Mouse (Mus musculus): ENCODE data around the gene Map3k14. TPM values are rescaled to one million over a fixed set of nuclear protein-coding genes. Genes with fewer than 3 reads are reported as not detected.

Map3k14 gene
- polyA plus RNA-seq, 1 experiment from 2014 or later: 0.67 TPM

DNA sequence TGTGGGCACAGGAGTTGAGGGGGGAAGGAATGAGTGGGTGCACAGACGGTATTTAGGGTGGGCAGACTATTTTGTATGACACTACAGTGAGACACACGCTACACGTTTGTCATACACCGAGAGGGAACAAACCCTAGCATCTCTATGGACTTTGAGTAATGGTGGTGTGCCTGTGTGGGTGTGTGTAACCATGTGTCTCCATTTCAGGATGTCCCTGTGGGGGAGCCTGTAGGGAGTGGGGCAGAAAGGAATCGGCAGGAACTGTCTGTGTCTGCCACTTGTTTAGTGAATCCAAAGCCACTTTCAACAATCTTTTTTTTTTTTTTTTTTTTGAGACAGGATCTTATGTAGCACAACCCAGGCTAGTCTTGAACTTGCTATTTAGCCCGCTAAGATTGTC lies 61.1 kb downstream of the Map3k14 start:
- Histone ChIP-seq H3K36me3 (replicated peaks; ENCODE audit: insufficient read depth, low read length) (no peaks in the 10 kb centered on the region), H3K4me1 (ENCODE audit: insufficient read depth) (no peaks in the 10 kb centered on the region), H3K4me2 (ENCODE audit: low read depth, low read length) (no peak overlapping the region), H3K9me3 (ENCODE audit: low read length) (no peaks in the 10 kb centered on the region), H3K4me3 (ENCODE audit: low read depth, low read length) (no peak overlapping the region), H3K27ac (ENCODE audit: low read depth) (no peak overlapping the region), H3K27me3 (ENCODE audit: insufficient read depth, low read length) (no peaks in the 10 kb centered on the region), H3K9ac (replicated peaks) (no peak overlapping the region)
- WGBS (ENCODE audit: insufficient replicate concordance): 85% methylated on average over 6 of the region's 6 CpGs
- DNase-seq (no peak), ATAC-seq (no peak)
- TF ChIP-seq CTCF (IDR thresholded peaks at IDR 0.05; ENCODE audit: low read depth) (no peak), EP300 (IDR thresholded peaks at IDR 0.05; ENCODE audit: low read depth) (no peak)

DNA sequence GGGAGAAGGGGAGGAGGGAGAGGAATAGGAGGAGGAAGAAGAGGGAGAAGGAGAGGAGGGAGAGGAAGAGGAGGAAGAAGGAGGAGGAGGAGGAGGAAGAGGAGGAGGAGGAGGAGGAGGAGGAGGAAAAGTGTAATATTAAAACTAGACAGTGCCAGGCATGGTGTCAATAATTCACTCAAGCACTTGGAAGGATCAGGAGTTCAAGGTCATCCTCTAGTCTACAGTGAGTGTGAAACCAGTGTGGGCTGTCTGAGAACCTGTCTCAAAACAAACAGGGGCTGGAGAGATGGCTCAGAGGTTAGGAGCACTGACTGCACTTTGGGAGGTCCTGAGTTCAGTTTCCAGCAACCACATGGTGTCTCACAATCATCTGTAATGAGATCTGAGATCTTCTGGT lies 64.9 kb downstream of the Map3k14 start:
- Histone ChIP-seq H3K4me2 (ENCODE audit: low read depth, low read length) (no peak overlapping the region), H3K4me3 (ENCODE audit: low read depth, low read length) (no peak overlapping the region), H3K9me3 (ENCODE audit: low read length) (no peaks in the 10 kb centered on the region), H3K9ac (replicated peaks) (no peak overlapping the region), H3K27me3 (ENCODE audit: insufficient read depth, low read length) (peaks cover 25% of the 10 kb centered on the region), H3K27ac (ENCODE audit: low read depth) (no peak overlapping the region), H3K4me1 (ENCODE audit: insufficient read depth) (no peaks in the 10 kb centered on the region), H3K36me3 (replicated peaks; ENCODE audit: insufficient read depth, low read length) (no peaks in the 10 kb centered on the region)
- DNase-seq (no peak), ATAC-seq (no peak)
- no peak for TF ChIP-seq CTCF (IDR thresholded peaks at IDR 0.05; ENCODE audit: low read depth)
- TF ChIP-seq EP300 (IDR thresholded peaks at IDR 0.05; ENCODE audit: low read depth): no peak

- H3K9ac ChIP-seq (replicated peaks): no peak overlapping the region
- H3K27me3 ChIP-seq (ENCODE audit: insufficient read depth, low read length): peaks cover 28% of the 10 kb centered on the region
- no peak for DNase-seq
- H3K36me3 ChIP-seq (replicated peaks; ENCODE audit: insufficient read depth, low read length): no peaks in the 10 kb centered on the region
- no peak overlapping the region for H3K4me2 ChIP-seq (ENCODE audit: low read depth, low read length)
- no peaks in the 10 kb centered on the region for H3K9me3 ChIP-seq (ENCODE audit: low read length)
- WGBS (ENCODE audit: insufficient replicate concordance): 43% methylated on average over 6 of the region's 6 CpGs
- TF ChIP-seq EP300 (IDR thresholded peaks at IDR 0.05; ENCODE audit: low read depth) (no peak), CTCF (IDR thresholded peaks at IDR 0.05; ENCODE audit: low read depth) (no peak)
- no peak overlapping the region for H3K27ac ChIP-seq (ENCODE audit: low read depth)
- H3K4me1 ChIP-seq (ENCODE audit: insufficient read depth): no peaks in the 10 kb centered on the region
- ATAC-seq: no peak
- no peak overlapping the region for H3K4me3 ChIP-seq (ENCODE audit: low read depth, low read length)
Measured at GRCm38 (mm10) chr11:103201664-103202063, 65.6 kb downstream of the Map3k14 start.

DNA sequence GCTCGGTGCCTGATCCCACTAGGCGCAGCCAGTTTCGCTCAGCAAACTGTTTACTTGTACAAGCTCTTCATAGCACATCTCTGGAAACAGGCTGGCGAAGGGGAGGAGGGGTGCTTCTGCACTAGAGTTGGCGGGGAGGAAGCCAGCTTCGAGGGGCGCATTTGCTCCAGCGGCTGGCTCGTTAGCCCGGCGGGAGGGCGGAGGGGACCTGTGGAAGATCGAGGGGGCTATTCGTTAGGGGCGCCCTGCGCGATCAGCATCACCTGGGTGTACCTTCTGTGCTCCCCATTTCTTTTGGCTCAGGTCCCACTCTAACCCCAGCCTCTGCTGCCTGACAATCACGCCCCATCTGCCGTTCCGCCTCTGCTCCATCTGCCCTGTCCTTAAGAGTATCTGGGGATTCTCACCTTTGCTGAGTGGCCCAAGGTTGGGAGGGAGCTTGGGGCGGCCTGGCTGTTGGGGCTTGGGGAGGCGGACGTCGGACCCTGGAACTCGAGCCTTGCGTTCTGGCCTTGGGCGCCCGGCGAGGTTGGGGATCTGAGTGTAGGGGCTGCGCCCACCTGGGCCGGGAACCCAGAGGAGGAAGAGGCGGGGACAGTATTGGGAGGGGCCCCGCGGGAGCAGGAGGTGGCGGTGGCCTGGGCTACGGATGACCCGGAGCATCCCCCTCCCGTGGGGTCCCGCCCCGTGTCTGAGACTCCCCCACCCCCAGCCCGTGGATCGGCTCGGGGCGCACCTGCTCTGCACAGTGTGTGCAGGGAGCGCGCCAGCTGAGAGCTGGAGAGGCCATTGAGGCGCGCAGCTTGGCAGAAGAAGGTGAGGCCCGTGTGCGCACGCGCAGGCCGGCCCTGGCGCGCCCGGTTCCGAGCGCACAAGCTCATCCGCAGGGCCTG lies 68.1 kb downstream of the Map3k14 start:
- Histone ChIP-seq H3K9me3 (ENCODE audit: low read length) (no peaks in the 10 kb centered on the region), H3K27ac (ENCODE audit: low read depth) (no peak overlapping the region), H3K36me3 (replicated peaks; ENCODE audit: insufficient read depth, low read length) (0 out of 2 replicates have a peak, but pooled peaks cover 1% of the 10 kb centered on the region), H3K27me3 (ENCODE audit: insufficient read depth, low read length) (peaks cover 29% of the 10 kb centered on the region), H3K4me1 (ENCODE audit: insufficient read depth) (no peaks in the 10 kb centered on the region), H3K4me2 (ENCODE audit: low read depth, low read length) (peak overlapping the region; percentile 26; the same call in 1 of the 2 replicates), H3K4me3 (ENCODE audit: low read depth, low read length) (peak overlapping the region; percentile 19; the same call in 1 of the 2 replicates), H3K9ac (replicated peaks) (no peak overlapping the region)
- TF ChIP-seq CTCF (IDR thresholded peaks at IDR 0.05; ENCODE audit: low read depth) (no peak), EP300 (IDR thresholded peaks at IDR 0.05; ENCODE audit: low read depth) (no peak)
- 44% methylated on average over 50 of the region's 59 CpGs for WGBS (ENCODE audit: insufficient replicate concordance)
- ATAC-seq (no peak), DNase-seq (no peak)

DNA sequence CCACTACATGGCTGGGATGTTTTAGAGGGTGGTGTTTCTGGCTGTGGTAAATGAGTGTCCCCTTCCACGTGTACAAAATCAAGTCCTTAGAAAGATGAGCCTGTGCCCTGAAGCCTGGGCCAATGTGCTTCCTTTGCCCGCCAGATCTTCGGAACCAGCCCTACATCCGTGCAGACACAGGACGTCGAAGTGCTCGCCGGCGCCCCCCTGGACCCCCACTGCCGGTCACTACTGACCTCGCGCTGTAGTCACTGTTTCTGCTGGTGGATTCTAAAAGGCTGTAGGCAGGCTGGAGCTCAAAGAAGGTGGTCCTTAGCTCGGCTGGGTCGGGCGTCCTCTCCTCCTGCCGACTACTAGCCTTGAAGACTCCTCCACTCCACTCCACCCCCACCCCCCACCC lies 68.9 kb downstream of the Map3k14 start:
- peaks cover 37% of the 10 kb centered on the region for H3K27me3 ChIP-seq (ENCODE audit: insufficient read depth, low read length)
- H3K4me1 ChIP-seq (ENCODE audit: insufficient read depth): no peaks in the 10 kb centered on the region
- no peak overlapping the region for H3K9ac ChIP-seq (replicated peaks)
- H3K27ac ChIP-seq (ENCODE audit: low read depth): no peak overlapping the region
- 0 out of 2 replicates have a peak, but pooled peaks cover 5% of the 10 kb centered on the region for H3K36me3 ChIP-seq (replicated peaks; ENCODE audit: insufficient read depth, low read length)
- no peaks in the 10 kb centered on the region for H3K9me3 ChIP-seq (ENCODE audit: low read length)
- H3K4me2 ChIP-seq (ENCODE audit: low read depth, low read length): no peak overlapping the region
- TF ChIP-seq CTCF (IDR thresholded peaks at IDR 0.05; ENCODE audit: low read depth): no peak
- no peak for TF ChIP-seq EP300 (IDR thresholded peaks at IDR 0.05; ENCODE audit: low read depth)
- WGBS (ENCODE audit: insufficient replicate concordance): 52% methylated on average over 16 of the region's 16 CpGs
- DNase-seq: no peak
- no peak overlapping the region for H3K4me3 ChIP-seq (ENCODE audit: low read depth, low read length)
- ATAC-seq: no peak

- H3K36me3 ChIP-seq (replicated peaks; ENCODE audit: insufficient read depth, low read length): 0 out of 2 replicates have a peak, but pooled peaks cover 5% of the 10 kb centered on the region
- DNase-seq (no peak), ATAC-seq (no peak)
- no peaks in the 10 kb centered on the region for H3K4me1 ChIP-seq (ENCODE audit: insufficient read depth)
- no peak overlapping the region for H3K4me3 ChIP-seq (ENCODE audit: low read depth, low read length)
- H3K9ac ChIP-seq (replicated peaks): no peak overlapping the region
- H3K27ac ChIP-seq (ENCODE audit: low read depth): no peak overlapping the region
- H3K27me3 ChIP-seq (ENCODE audit: insufficient read depth, low read length): peaks cover 47% of the 10 kb centered on the region
- H3K9me3 ChIP-seq (ENCODE audit: low read length): no peaks in the 10 kb centered on the region
- TF ChIP-seq CTCF (IDR thresholded peaks at IDR 0.05; ENCODE audit: low read depth) (no peak), EP300 (IDR thresholded peaks at IDR 0.05; ENCODE audit: low read depth) (no peak)
- no peak overlapping the region for H3K4me2 ChIP-seq (ENCODE audit: low read depth, low read length)
- 67% methylated on average over 4 of the region's 4 CpGs for WGBS (ENCODE audit: insufficient replicate concordance)
Measured at GRCm38 (mm10) chr11:103197340-103197739, 69.9 kb downstream of the Map3k14 start.
